Mouse (Mus musculus): ENCODE results near the gene Fggy. TPM values are rescaled to one million over a fixed set of nuclear protein-coding genes. Genes with fewer than 3 reads are reported as not detected.
A peak's percentile ranks its signal among the peaks of the same experiment; 100 is the strongest.

The Fggy gene
- polyA plus RNA-seq, 1 experiment from 2014 or later = 22.8 TPM

DNA sequence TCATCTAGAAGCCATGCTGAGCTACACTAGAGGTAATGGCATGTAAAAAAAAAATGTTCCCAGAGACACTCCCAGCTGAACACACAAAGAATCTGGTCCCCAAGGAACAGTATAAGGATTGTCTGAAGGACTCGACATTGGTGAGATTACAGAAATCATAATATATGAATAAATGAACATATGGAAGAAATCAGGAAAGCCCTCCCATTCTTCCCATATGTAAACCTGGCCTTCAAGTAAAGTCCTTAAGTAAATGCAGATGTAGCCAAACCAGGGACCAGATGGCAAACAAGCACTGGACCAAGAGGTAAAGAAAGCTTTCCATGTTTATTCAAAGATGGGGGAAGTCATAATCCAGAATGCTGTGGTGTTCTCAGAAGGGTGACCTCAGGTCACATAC lies 343.5 kb downstream of the Fggy start:
- no peak overlapping the region for H3K9ac ChIP-seq (ENCODE audit: low read depth, low read length)
- H3K4me2 ChIP-seq (ENCODE audit: low read depth, low read length) = no peak overlapping the region
- H3K36me3 ChIP-seq (ENCODE audit: control insufficient read depth, insufficient read depth, low read length) = no peaks in the 10 kb centered on the region
- 14% methylated on average over 1 of the region's 1 CpGs for WGBS
- peak overlapping the region; percentile 51; the same call in 1 of the 2 replicates for H3K27ac ChIP-seq (ENCODE audit: low read length)
- no peaks in the 10 kb centered on the region for H3K27me3 ChIP-seq (replicated peaks; ENCODE audit: control insufficient read depth, insufficient read depth, low read length)
- H3K4me3 ChIP-seq (ENCODE audit: low read length) = no peak overlapping the region
- ATAC-seq = no peak
- H3K9me3 ChIP-seq (ENCODE audit: control insufficient read depth, low read length) = no peaks in the 10 kb centered on the region
- peaks cover 10% of the 10 kb centered on the region for H3K4me1 ChIP-seq (ENCODE audit: control insufficient read depth, insufficient read depth, low read length)

DNA sequence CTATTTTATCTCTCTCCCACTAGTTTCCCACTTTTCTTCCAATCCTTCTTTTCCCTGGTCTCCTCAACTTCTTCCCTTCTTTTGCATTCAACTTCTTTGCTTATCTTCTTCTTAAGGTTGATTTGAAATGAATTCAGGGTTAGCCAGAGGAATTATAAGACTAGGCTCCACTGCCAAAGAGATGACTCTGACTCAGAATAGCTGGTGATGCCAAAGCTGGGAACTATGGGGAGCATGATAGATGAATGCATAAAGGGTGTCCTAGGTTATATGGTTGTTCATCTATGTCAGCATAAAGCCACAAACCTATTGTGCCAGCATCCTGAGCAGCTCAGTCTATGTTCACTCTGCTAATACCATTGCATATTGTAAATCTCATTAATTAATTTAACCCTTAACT lies 348.8 kb downstream of the Fggy start:
- Histone ChIP-seq H3K4me3 (ENCODE audit: low read length) (no peak overlapping the region), H3K9ac (ENCODE audit: low read depth, low read length) (no peak overlapping the region), H3K4me1 (ENCODE audit: control insufficient read depth, insufficient read depth, low read length) (no peaks in the 10 kb centered on the region), H3K36me3 (ENCODE audit: control insufficient read depth, insufficient read depth, low read length) (no peaks in the 10 kb centered on the region), H3K9me3 (ENCODE audit: control insufficient read depth, low read length) (no peaks in the 10 kb centered on the region), H3K27me3 (replicated peaks; ENCODE audit: control insufficient read depth, insufficient read depth, low read length) (no peaks in the 10 kb centered on the region), H3K4me2 (ENCODE audit: low read depth, low read length) (no peak overlapping the region), H3K27ac (ENCODE audit: low read length) (no peak overlapping the region)
- no peak for ATAC-seq

DNA sequence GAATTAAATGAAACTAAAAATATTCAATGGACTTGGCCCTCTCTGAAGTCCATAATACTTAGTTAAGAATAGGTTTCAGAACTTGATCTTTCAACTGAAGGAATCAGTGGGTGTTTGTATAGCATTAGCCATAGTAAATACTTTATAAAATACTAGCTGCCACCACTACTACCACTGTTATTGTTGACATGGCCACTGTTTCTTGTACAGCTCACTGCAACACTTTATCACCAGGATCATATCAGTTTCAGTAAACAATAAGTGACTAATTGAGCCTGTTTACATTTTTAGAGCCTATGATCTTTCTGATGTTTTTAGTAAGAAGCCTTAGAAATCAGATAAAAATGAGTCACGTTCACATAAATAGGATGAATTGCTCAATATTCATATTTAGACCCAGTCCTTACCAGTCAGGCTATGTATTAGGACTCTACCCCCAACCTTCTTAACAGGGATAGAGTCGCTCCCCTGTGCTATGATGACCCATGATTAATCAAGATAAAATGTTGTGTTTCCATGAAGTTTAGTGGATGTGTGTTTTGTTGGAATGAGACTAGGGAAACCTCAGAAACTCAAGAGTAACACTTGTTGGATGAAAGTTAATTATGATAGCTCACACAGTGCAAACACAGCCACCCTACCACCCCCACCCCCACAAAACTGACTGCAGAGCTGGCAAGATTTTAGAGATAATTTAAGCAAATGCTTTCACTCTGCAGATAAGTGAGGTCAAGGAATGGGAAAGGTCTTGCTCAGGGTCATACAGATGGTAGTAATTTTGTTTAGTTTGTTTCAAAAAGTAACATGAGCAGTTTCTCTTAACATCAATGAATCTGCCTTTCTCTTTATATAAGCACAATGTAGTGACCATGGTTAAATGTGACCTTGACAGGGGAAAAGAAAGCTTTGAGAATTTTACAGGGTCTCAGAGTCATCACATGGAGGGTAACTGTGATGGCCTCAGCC lies 352.7 kb downstream of the Fggy start:
- Histone ChIP-seq H3K27me3 (replicated peaks; ENCODE audit: control insufficient read depth, insufficient read depth, low read length) (no peaks in the 10 kb centered on the region), H3K9me3 (ENCODE audit: control insufficient read depth, low read length) (no peaks in the 10 kb centered on the region), H3K4me3 (ENCODE audit: low read length) (no peak overlapping the region), H3K27ac (ENCODE audit: low read length) (no peak overlapping the region), H3K9ac (ENCODE audit: low read depth, low read length) (no peak overlapping the region), H3K4me1 (ENCODE audit: control insufficient read depth, insufficient read depth, low read length) (no peaks in the 10 kb centered on the region), H3K36me3 (ENCODE audit: control insufficient read depth, insufficient read depth, low read length) (no peaks in the 10 kb centered on the region), H3K4me2 (ENCODE audit: low read depth, low read length) (no peak overlapping the region)
- 60% methylated on average over 2 of the region's 2 CpGs for WGBS
- ATAC-seq = no peak

DNA sequence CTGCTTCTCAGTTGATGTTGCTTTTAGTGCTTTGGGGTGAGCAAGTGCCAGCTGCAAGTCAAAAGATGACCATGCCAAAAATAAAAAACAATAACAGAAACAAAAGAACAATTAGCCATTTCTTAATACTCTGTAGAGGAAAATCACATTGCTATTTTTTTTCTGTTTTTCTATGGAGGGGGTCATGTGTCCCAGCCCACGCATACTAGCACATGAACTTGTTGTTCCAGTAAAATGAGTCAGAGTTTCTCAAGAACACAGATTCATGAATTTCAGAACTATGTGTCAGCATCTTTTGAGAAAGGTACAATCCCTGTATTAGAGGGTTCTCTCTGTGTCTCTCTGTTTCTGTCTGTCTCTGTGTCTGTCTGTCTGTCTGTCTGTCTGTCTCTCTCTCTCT lies 355.7 kb downstream of the Fggy start:
- Histone ChIP-seq H3K9me3 (ENCODE audit: control insufficient read depth, low read length) (no peaks in the 10 kb centered on the region), H3K9ac (ENCODE audit: low read depth, low read length) (no peak overlapping the region), H3K4me2 (ENCODE audit: low read depth, low read length) (no peak overlapping the region), H3K36me3 (ENCODE audit: control insufficient read depth, insufficient read depth, low read length) (no peaks in the 10 kb centered on the region), H3K27me3 (replicated peaks; ENCODE audit: control insufficient read depth, insufficient read depth, low read length) (no peaks in the 10 kb centered on the region), H3K4me3 (ENCODE audit: low read length) (no peak overlapping the region), H3K27ac (ENCODE audit: low read length) (no peak overlapping the region), H3K4me1 (ENCODE audit: control insufficient read depth, insufficient read depth, low read length) (no peaks in the 10 kb centered on the region)
- no peak for ATAC-seq
- WGBS = 95% methylated on average over 1 of the region's 1 CpGs

- no peak overlapping the region for H3K27ac ChIP-seq (ENCODE audit: low read length)
- WGBS = 69% methylated on average over 8 of the region's 8 CpGs
- H3K27me3 ChIP-seq (replicated peaks; ENCODE audit: control insufficient read depth, insufficient read depth, low read length) = no peaks in the 10 kb centered on the region
- no peaks in the 10 kb centered on the region for H3K9me3 ChIP-seq (ENCODE audit: control insufficient read depth, low read length)
- H3K4me1 ChIP-seq (ENCODE audit: control insufficient read depth, insufficient read depth, low read length) = no peaks in the 10 kb centered on the region
- no peak overlapping the region for H3K4me2 ChIP-seq (ENCODE audit: low read depth, low read length)
- peak; percentile 48; the same call in 1 of the 2 replicates for ATAC-seq
- no peak overlapping the region for H3K4me3 ChIP-seq (ENCODE audit: low read length)
- no peak overlapping the region for H3K9ac ChIP-seq (ENCODE audit: low read depth, low read length)
- no peaks in the 10 kb centered on the region for H3K36me3 ChIP-seq (ENCODE audit: control insufficient read depth, insufficient read depth, low read length)
Measured at GRCm38 (mm10) chr4:95915628-95916579, 358.6 kb downstream of the Fggy start.

GRCm38 (mm10) chr4:95917703-95918102 lies 360.4 kb downstream of the Fggy start:
- Histone ChIP-seq H3K27me3 (replicated peaks; ENCODE audit: control insufficient read depth, insufficient read depth, low read length) (no peaks in the 10 kb centered on the region), H3K9me3 (ENCODE audit: control insufficient read depth, low read length) (no peaks in the 10 kb centered on the region), H3K4me2 (ENCODE audit: low read depth, low read length) (no peak overlapping the region), H3K36me3 (ENCODE audit: control insufficient read depth, insufficient read depth, low read length) (no peaks in the 10 kb centered on the region), H3K4me1 (ENCODE audit: control insufficient read depth, insufficient read depth, low read length) (no peaks in the 10 kb centered on the region), H3K4me3 (ENCODE audit: low read length) (no peak overlapping the region), H3K9ac (ENCODE audit: low read depth, low read length) (no peak overlapping the region), H3K27ac (ENCODE audit: low read length) (no peak overlapping the region)
- WGBS = 55% methylated on average over 6 of the region's 6 CpGs
- ATAC-seq = no peak

DNA sequence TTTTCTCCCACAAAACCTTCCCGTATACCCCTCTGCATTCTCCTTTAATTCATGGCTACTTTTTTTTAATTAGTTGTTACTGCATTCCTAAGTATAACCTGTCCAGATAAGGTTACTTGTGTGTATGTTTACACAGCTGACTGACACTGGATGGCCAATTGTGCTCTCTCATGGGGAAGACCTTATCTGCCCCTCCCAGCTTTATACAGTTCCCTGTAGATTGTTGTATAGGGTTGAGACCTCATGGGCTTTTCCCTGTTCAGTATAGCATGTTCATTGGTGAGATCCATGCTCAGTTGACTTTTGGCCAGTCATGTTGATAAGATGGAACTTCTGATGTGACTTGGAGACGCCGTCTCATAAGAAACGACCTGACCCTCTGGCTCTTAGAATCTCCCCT lies 363.1 kb downstream of the Fggy start:
- Histone ChIP-seq H3K4me2 (ENCODE audit: low read depth, low read length) (no peak overlapping the region), H3K4me3 (ENCODE audit: low read length) (no peak overlapping the region), H3K9ac (ENCODE audit: low read depth, low read length) (no peak overlapping the region), H3K27ac (ENCODE audit: low read length) (no peak overlapping the region), H3K9me3 (ENCODE audit: control insufficient read depth, low read length) (no peaks in the 10 kb centered on the region), H3K36me3 (ENCODE audit: control insufficient read depth, insufficient read depth, low read length) (no peaks in the 10 kb centered on the region), H3K27me3 (replicated peaks; ENCODE audit: control insufficient read depth, insufficient read depth, low read length) (no peaks in the 10 kb centered on the region), H3K4me1 (ENCODE audit: control insufficient read depth, insufficient read depth, low read length) (no peaks in the 10 kb centered on the region)
- peak; percentile 65 for ATAC-seq
- 68% methylated on average over 4 of the region's 4 CpGs for WGBS

- Histone ChIP-seq H3K9me3 (ENCODE audit: control insufficient read depth, low read length) (no peaks in the 10 kb centered on the region), H3K27me3 (replicated peaks; ENCODE audit: control insufficient read depth, insufficient read depth, low read length) (no peaks in the 10 kb centered on the region), H3K4me3 (ENCODE audit: low read length) (no peak overlapping the region), H3K27ac (ENCODE audit: low read length) (no peak overlapping the region), H3K9ac (ENCODE audit: low read depth, low read length) (no peak overlapping the region), H3K4me2 (ENCODE audit: low read depth, low read length) (no peak overlapping the region), H3K36me3 (ENCODE audit: control insufficient read depth, insufficient read depth, low read length) (no peaks in the 10 kb centered on the region), H3K4me1 (ENCODE audit: control insufficient read depth, insufficient read depth, low read length) (no peaks in the 10 kb centered on the region)
- WGBS = 17% methylated on average over 7 of the region's 7 CpGs
- ATAC-seq = peak; percentile 62
Measured at GRCm38 (mm10) chr4:95924210-95925184, 367.2 kb downstream of the Fggy start.
